Mouse (Mus musculus): Measurements from ENCODE around the gene Ndufa8.

Ndufa8 gene

GRCm38 (mm10) chr2:36048748-36049566 is at the start of gene Ndufa8, which contains the start of gene Morn5:
Ndufa8 (minus strand) TSS chr2:36049406.
Morn5 (plus strand) TSS chr2:36049458.
- in situ Hi-C loops (cut with MboI, MseI), result loop anchor here in 1 of 2 experiments (5.0 kb wide), 1 partner anchor 72 kb away; the partner anchor contains the start of gene Ttll11

- in situ Hi-C loops (cut with MboI, MseI), result loop anchor here (5.0 to 10.0 kb wide), 2 partner anchors 101 to 1533 kb away; no protein-coding TSS in a partner anchor
These were observed 48.8 kb upstream of the Ndufa8 start for GRCm38 (mm10) chr2:36098021-36098420.

GRCm38 (mm10) chr2:36097129-36097815 is 48.1 kb upstream of the Ndufa8 start:
- in situ Hi-C loops (cut with MboI, MseI), result loop anchor here (5.0 to 10.0 kb wide), 2 partner anchors 100 to 1532 kb away; no protein-coding TSS in a partner anchor

- in situ Hi-C loops (cut with MboI, MseI), result loop anchor here in 1 of 2 experiments (10.0 kb wide), 1 partner anchor 1529 kb away; no protein-coding TSS in a partner anchor
These were observed 44.8 kb upstream of the Ndufa8 start for GRCm38 (mm10) chr2:36093914-36094475.

- in situ Hi-C loops (cut with MboI, MseI), result loop anchor here in 1 of 2 experiments (10.0 kb wide), 1 partner anchor 1528 kb away; no protein-coding TSS in a partner anchor
These were observed 44.1 kb upstream of the Ndufa8 start for GRCm38 (mm10) chr2:36093301-36093700.

- in situ Hi-C loops (cut with MboI, MseI), result loop anchor here in 1 of 2 experiments (10.0 kb wide), 1 partner anchor 1528 kb away; no protein-coding TSS in a partner anchor
These were observed 43.5 kb upstream of the Ndufa8 start for GRCm38 (mm10) chr2:36092748-36093147.

GRCm38 (mm10) chr2:36090853-36091741 is 41.9 kb upstream of the Ndufa8 start:
- in situ Hi-C loops (cut with MboI, MseI), result loop anchor here in 1 of 2 experiments (10.0 kb wide), 1 partner anchor 1526 kb away; no protein-coding TSS in a partner anchor

GRCm38 (mm10) chr2:36089190-36089589 is 40.0 kb upstream of the Ndufa8 start:
- in situ Hi-C loops (cut with MboI, MseI), result no loop called here

- in situ Hi-C loops (cut with MboI, MseI), result no loop called here
These were observed 35.8 kb upstream of the Ndufa8 start for GRCm38 (mm10) chr2:36085041-36085440.

- in situ Hi-C loops (cut with MboI, MseI), result no loop called here
These were observed 33.8 kb upstream of the Ndufa8 start for GRCm38 (mm10) chr2:36082802-36083580.

GRCm38 (mm10) chr2:36081446-36081845 is 32.2 kb upstream of the Ndufa8 start:
- in situ Hi-C loops (cut with MboI, MseI), result no loop called here

- in situ Hi-C loops (cut with MboI, MseI), result no loop called here
These were observed 28.1 kb upstream of the Ndufa8 start for GRCm38 (mm10) chr2:36077160-36077761.

- in situ Hi-C loops (cut with MboI, MseI), result no loop called here
These were observed 26.0 kb upstream of the Ndufa8 start for GRCm38 (mm10) chr2:36075210-36075609.

GRCm38 (mm10) chr2:36073781-36074180 is 24.6 kb upstream of the Ndufa8 start:
- in situ Hi-C loops (cut with MboI, MseI), result no loop called here

GRCm38 (mm10) chr2:36071660-36072305 is 22.6 kb upstream of the Ndufa8 start:
- in situ Hi-C loops (cut with MboI, MseI), result no loop called here

- in situ Hi-C loops (cut with MboI, MseI), result no loop called here
These were observed 17.9 kb upstream of the Ndufa8 start for GRCm38 (mm10) chr2:36067132-36067531.

GRCm38 (mm10) chr2:36061409-36061808 is 12.2 kb upstream of the Ndufa8 start:
- in situ Hi-C loops (cut with MboI, MseI), result no loop called here

- in situ Hi-C loops (cut with MboI, MseI), result no loop called here
These were observed 7.0 kb upstream of the Ndufa8 start for GRCm38 (mm10) chr2:36056248-36056647.

GRCm38 (mm10) chr2:36053249-36053648 is 4.0 kb upstream of the Ndufa8 start:
- in situ Hi-C loops (cut with MboI, MseI), result no loop called here
